Mouse (Mus musculus): ENCODE measurements around the gene Rasgrp3. TPM values are rescaled to one million over a fixed set of nuclear protein-coding genes. Genes with fewer than 3 reads are reported as not detected.

Gene Rasgrp3
- polyA plus RNA-seq, 1 experiment from 2014 or later: 28.8 TPM

GRCm38 (mm10) chr17:75498241-75498651 lies 62.5 kb downstream of the Rasgrp3 start:
- H3K4me2 ChIP-seq (replicated peaks; ENCODE audit: low read depth, low read length): no peak overlapping the region
- no peak overlapping the region for H3K4me3 ChIP-seq (ENCODE audit: low read length)
- H3K27me3 ChIP-seq (ENCODE audit: control insufficient read depth, insufficient read depth, low read length): no peaks in the 10 kb centered on the region
- ATAC-seq (ENCODE audit: low FRiP score, low TSS enrichment): no peak
- H3K4me1 ChIP-seq (ENCODE audit: control insufficient read depth, insufficient read depth, low read length): no peaks in the 10 kb centered on the region
- WGBS: 83% methylated on average over 6 of the region's 6 CpGs
- no peak overlapping the region for H3K27ac ChIP-seq (ENCODE audit: low read depth, low read length)
- H3K36me3 ChIP-seq (ENCODE audit: control insufficient read depth, insufficient read depth, low read length): no peaks in the 10 kb centered on the region
- H3K9ac ChIP-seq (ENCODE audit: low read depth, low read length): no peak overlapping the region
- no peaks in the 10 kb centered on the region for H3K9me3 ChIP-seq (ENCODE audit: control insufficient read depth, low read length)

GRCm38 (mm10) chr17:75503031-75503430 lies 67.3 kb downstream of the Rasgrp3 start:
- H3K27me3 ChIP-seq (ENCODE audit: control insufficient read depth, insufficient read depth, low read length): no peaks in the 10 kb centered on the region

GRCm38 (mm10) chr17:75505053-75505452 lies 69.4 kb downstream of the Rasgrp3 start:
- no peak overlapping the region for H3K27ac ChIP-seq (ENCODE audit: low read depth, low read length)
- no peak overlapping the region for H3K4me2 ChIP-seq (replicated peaks; ENCODE audit: low read depth, low read length)
- H3K9ac ChIP-seq (ENCODE audit: low read depth, low read length): no peak overlapping the region
- H3K9me3 ChIP-seq (ENCODE audit: control insufficient read depth, low read length): no peaks in the 10 kb centered on the region
- H3K4me1 ChIP-seq (ENCODE audit: control insufficient read depth, insufficient read depth, low read length): no peaks in the 10 kb centered on the region
- ATAC-seq (ENCODE audit: low FRiP score, low TSS enrichment): no peak
- WGBS: 91% methylated on average over 5 of the region's 5 CpGs
- no peak overlapping the region for H3K4me3 ChIP-seq (ENCODE audit: low read length)
- H3K27me3 ChIP-seq (ENCODE audit: control insufficient read depth, insufficient read depth, low read length): no peaks in the 10 kb centered on the region
- H3K36me3 ChIP-seq (ENCODE audit: control insufficient read depth, insufficient read depth, low read length): no peaks in the 10 kb centered on the region

More at GRCm38 (mm10) chr17:75503031-75503430, 67.3 kb downstream of the Rasgrp3 start:
- no peak overlapping the region for H3K4me2 ChIP-seq (replicated peaks; ENCODE audit: low read depth, low read length)
- H3K36me3 ChIP-seq (ENCODE audit: control insufficient read depth, insufficient read depth, low read length): no peaks in the 10 kb centered on the region
- H3K9me3 ChIP-seq (ENCODE audit: control insufficient read depth, low read length): no peaks in the 10 kb centered on the region
- ATAC-seq (ENCODE audit: low FRiP score, low TSS enrichment): no peak
- no peaks in the 10 kb centered on the region for H3K4me1 ChIP-seq (ENCODE audit: control insufficient read depth, insufficient read depth, low read length)
- 92% methylated on average over 3 of the region's 3 CpGs for WGBS
- H3K27ac ChIP-seq (ENCODE audit: low read depth, low read length): no peak overlapping the region
- no peak overlapping the region for H3K4me3 ChIP-seq (ENCODE audit: low read length)
- H3K9ac ChIP-seq (ENCODE audit: low read depth, low read length): no peak overlapping the region

GRCm38 (mm10) chr17:75506097-75506675 lies 70.5 kb downstream of the Rasgrp3 start:
- Histone ChIP-seq H3K9me3 (ENCODE audit: control insufficient read depth, low read length) (no peaks in the 10 kb centered on the region), H3K4me2 (replicated peaks; ENCODE audit: low read depth, low read length) (no peak overlapping the region), H3K27ac (ENCODE audit: low read depth, low read length) (no peak overlapping the region), H3K4me1 (ENCODE audit: control insufficient read depth, insufficient read depth, low read length) (no peaks in the 10 kb centered on the region), H3K9ac (ENCODE audit: low read depth, low read length) (no peak overlapping the region), H3K27me3 (ENCODE audit: control insufficient read depth, insufficient read depth, low read length) (no peaks in the 10 kb centered on the region), H3K36me3 (ENCODE audit: control insufficient read depth, insufficient read depth, low read length) (no peaks in the 10 kb centered on the region), H3K4me3 (ENCODE audit: low read length) (no peak overlapping the region)
- WGBS: 79% methylated on average over 10 of the region's 10 CpGs
- ATAC-seq (ENCODE audit: low FRiP score, low TSS enrichment): no peak

GRCm38 (mm10) chr17:75506708-75507641 lies 71.3 kb downstream of the Rasgrp3 start:
- WGBS: 74% methylated on average over 10 of the region's 10 CpGs
- Histone ChIP-seq H3K9ac (ENCODE audit: low read depth, low read length) (no peak overlapping the region), H3K4me1 (ENCODE audit: control insufficient read depth, insufficient read depth, low read length) (no peaks in the 10 kb centered on the region), H3K36me3 (ENCODE audit: control insufficient read depth, insufficient read depth, low read length) (no peaks in the 10 kb centered on the region), H3K27me3 (ENCODE audit: control insufficient read depth, insufficient read depth, low read length) (no peaks in the 10 kb centered on the region), H3K27ac (ENCODE audit: low read depth, low read length) (no peak overlapping the region), H3K4me2 (replicated peaks; ENCODE audit: low read depth, low read length) (no peak overlapping the region), H3K9me3 (ENCODE audit: control insufficient read depth, low read length) (no peaks in the 10 kb centered on the region), H3K4me3 (ENCODE audit: low read length) (no peak overlapping the region)
- no peak for ATAC-seq (ENCODE audit: low FRiP score, low TSS enrichment)

- no peak overlapping the region for H3K4me3 ChIP-seq (ENCODE audit: low read length)
- H3K9me3 ChIP-seq (ENCODE audit: control insufficient read depth, low read length): no peaks in the 10 kb centered on the region
- H3K9ac ChIP-seq (ENCODE audit: low read depth, low read length): no peak overlapping the region
- H3K4me2 ChIP-seq (replicated peaks; ENCODE audit: low read depth, low read length): no peak overlapping the region
- no peaks in the 10 kb centered on the region for H3K36me3 ChIP-seq (ENCODE audit: control insufficient read depth, insufficient read depth, low read length)
- ATAC-seq (ENCODE audit: low FRiP score, low TSS enrichment): no peak
- H3K27ac ChIP-seq (ENCODE audit: low read depth, low read length): no peak overlapping the region
- WGBS: 90% methylated on average over 5 of the region's 5 CpGs
- no peaks in the 10 kb centered on the region for H3K27me3 ChIP-seq (ENCODE audit: control insufficient read depth, insufficient read depth, low read length)
- H3K4me1 ChIP-seq (ENCODE audit: control insufficient read depth, insufficient read depth, low read length): no peaks in the 10 kb centered on the region
Measured at GRCm38 (mm10) chr17:75509257-75509656, 73.6 kb downstream of the Rasgrp3 start.

- 81% methylated on average over 4 of the region's 4 CpGs for WGBS
- H3K27ac ChIP-seq (ENCODE audit: low read depth, low read length): no peak overlapping the region
- no peaks in the 10 kb centered on the region for H3K27me3 ChIP-seq (ENCODE audit: control insufficient read depth, insufficient read depth, low read length)
- H3K4me3 ChIP-seq (ENCODE audit: low read length): no peak overlapping the region
- H3K9ac ChIP-seq (ENCODE audit: low read depth, low read length): no peak overlapping the region
- no peaks in the 10 kb centered on the region for H3K9me3 ChIP-seq (ENCODE audit: control insufficient read depth, low read length)
- H3K4me1 ChIP-seq (ENCODE audit: control insufficient read depth, insufficient read depth, low read length): no peaks in the 10 kb centered on the region
- H3K36me3 ChIP-seq (ENCODE audit: control insufficient read depth, insufficient read depth, low read length): no peaks in the 10 kb centered on the region
- no peak for ATAC-seq (ENCODE audit: low FRiP score, low TSS enrichment)
- H3K4me2 ChIP-seq (replicated peaks; ENCODE audit: low read depth, low read length): no peak overlapping the region
Measured at GRCm38 (mm10) chr17:75516591-75516990, 80.9 kb downstream of the Rasgrp3 start.

GRCm38 (mm10) chr17:75518181-75518901 lies 82.6 kb downstream of the Rasgrp3 start:
- ATAC-seq (ENCODE audit: low FRiP score, low TSS enrichment): no peak
- no peak overlapping the region for H3K4me2 ChIP-seq (replicated peaks; ENCODE audit: low read depth, low read length)
- H3K9me3 ChIP-seq (ENCODE audit: control insufficient read depth, low read length): no peaks in the 10 kb centered on the region
- no peak overlapping the region for H3K9ac ChIP-seq (ENCODE audit: low read depth, low read length)
- H3K36me3 ChIP-seq (ENCODE audit: control insufficient read depth, insufficient read depth, low read length): no peaks in the 10 kb centered on the region
- no peak overlapping the region for H3K4me3 ChIP-seq (ENCODE audit: low read length)
- H3K27me3 ChIP-seq (ENCODE audit: control insufficient read depth, insufficient read depth, low read length): no peaks in the 10 kb centered on the region
- 60% methylated on average over 8 of the region's 8 CpGs for WGBS
- no peak overlapping the region for H3K27ac ChIP-seq (ENCODE audit: low read depth, low read length)
- peaks cover 3% of the 10 kb centered on the region; the same call in 1 of the 2 replicates for H3K4me1 ChIP-seq (ENCODE audit: control insufficient read depth, insufficient read depth, low read length)

Data from kidney, embryonic 14.5 days (tissue).